Mouse (Mus musculus) heart, embryonic 14.5 days (tissue): ENCODE data around the gene Ttyh2. TPM values are rescaled to one million over a fixed set of nuclear protein-coding genes. Genes with fewer than 3 reads are reported as not detected.

ENCODE experiments used
- ATAC-seq: fragments of 200-750 bp; cut with Nextera tagmentation; 2 replicates; pipeline ENCODE4 v1.8.0; 2017; ENCODE audit warnings: low read depth, moderate TSS enrichment; ENCODE audit not compliant: insufficient number of reproducible peaks, insufficient read depth, low FRiP score
- H3K27ac ChIP-seq, 2 experiments: fragments of 200-500 bp in 1 of 2; fragments of 300-500 bp in 1 of 2; sonication (generic) in 1 of 2; replicated peaks in 1 of 2; 2 replicates each; pipeline ENCODE4 v1.5.1; 2012 to 2014; ENCODE audit warnings: low read depth in 2 of 2, low read length in 2 of 2, control low read depth in 1 of 2, mild to moderate bottlenecking in 1 of 2, mixed read lengths in 1 of 2; ENCODE audit not compliant: control insufficient read depth in 1 of 2, insufficient read depth in 1 of 2
- H3K27me3 ChIP-seq: fragments of 300-500 bp; sonication (generic); 2 replicates; pipeline ENCODE4 v1.6.1; 2014; ENCODE audit warnings: mild to moderate bottlenecking, low read length, control low read depth; ENCODE audit not compliant: control insufficient read depth, insufficient read depth
- H3K36me3 ChIP-seq: fragments of 300-500 bp; sonication (generic); 2 replicates; pipeline ENCODE4 v1.6.1; 2014; ENCODE audit warnings: mild to moderate bottlenecking, control low read depth, low read length, mixed read lengths; ENCODE audit not compliant: control insufficient read depth, insufficient read depth
- H3K4me1 ChIP-seq, 2 experiments: fragments of 200-500 bp in 1 of 2; fragments of 300-500 bp in 1 of 2; sonication (generic) in 1 of 2; 2 replicates each; pipeline ENCODE4 v1.6.1; 2012 to 2014; ENCODE audit warnings: low read length in 2 of 2, control low read depth in 1 of 2, mixed read lengths in 1 of 2; ENCODE audit not compliant: control insufficient read depth in 2 of 2, insufficient read depth in 2 of 2
- H3K4me2 ChIP-seq: fragments of 300-500 bp; sonication (generic); 2 replicates; pipeline ENCODE4 v1.6.1; 2014; ENCODE audit warnings: mild to moderate bottlenecking, low read length
- H3K4me3 ChIP-seq, 2 experiments: fragments of 200-500 bp in 1 of 2; fragments of 300-500 bp in 1 of 2; sonication (generic) in 1 of 2; 2 replicates each; pipeline ENCODE4 v1.5.1; 2012 to 2014; ENCODE audit warnings: low read length in 2 of 2, mild to moderate bottlenecking in 2 of 2, control low read depth in 1 of 2, low read depth in 1 of 2, moderate library complexity in 1 of 2; ENCODE audit not compliant: control insufficient read depth in 1 of 2, insufficient read depth in 1 of 2
- H3K9ac ChIP-seq: fragments of 300-500 bp; sonication (generic); 2 replicates; pipeline ENCODE4 v1.6.1; 2014; ENCODE audit warnings: mild to moderate bottlenecking, low read length
- H3K9me3 ChIP-seq: fragments of 300-500 bp; sonication (generic); 2 replicates; pipeline ENCODE4 v1.6.1; 2016; ENCODE audit warnings: low read length, control low read depth; ENCODE audit not compliant: control insufficient read depth
- WGBS: fragments of 180-500 bp; shearing (Covaris S2); extraction: QIAGEN DNeasy Blood & Tissue Kit; methylation state at CpG from one replicate; pipeline ENCODE4 v1.1.7; 2014; 5-methylcytosine and 5-hydroxymethylcytosine counted together
- polyA plus RNA-seq: library from polyadenylated mRNA; unstranded; fragments of >200 nt; fragmentation: Nextera tagmentation; extraction: Ambion mirVana; gene quantifications from 2 replicates; pipeline ENCODE4 v1.2.1, GENCODE M21; 2014

Ttyh2 gene
- polyA plus RNA-seq, 1 experiment from 2014 or later, result 7.9 TPM

- H3K36me3 ChIP-seq, result no peaks in the 10 kb centered on the region
- no peak overlapping the region for H3K27ac ChIP-seq
- H3K9me3 ChIP-seq, result no peaks in the 10 kb centered on the region
- no peaks in the 10 kb centered on the region for H3K4me1 ChIP-seq
- H3K27me3 ChIP-seq, result 0 out of 2 replicates have a peak, but pooled peaks cover 20% of the 10 kb centered on the region
- no peak overlapping the region for H3K4me3 ChIP-seq
- 12% methylated on average over 7 of the region's 7 CpGs for WGBS
- no peak overlapping the region for H3K4me2 ChIP-seq
- no peak for ATAC-seq
- no peak overlapping the region for H3K9ac ChIP-seq
Observed at GRCm38 (mm10) chr11:114657737-114658136, 17.5 kb upstream of the Ttyh2 start.

- Histone ChIP-seq H3K9ac (no peak overlapping the region), H3K36me3 (no peaks in the 10 kb centered on the region), H3K4me2 (no peak overlapping the region), H3K27me3 (peaks cover 7% of the 10 kb centered on the region; the same call in 1 of the 2 replicates), H3K4me3 (no peak overlapping the region), H3K9me3 (no peaks in the 10 kb centered on the region), H3K4me1 (no peaks in the 10 kb centered on the region), H3K27ac (no peak overlapping the region)
- WGBS, result 85% methylated on average over 14 of the region's 14 CpGs
- ATAC-seq, result no peak
Observed at GRCm38 (mm10) chr11:114662161-114662560, 13.1 kb upstream of the Ttyh2 start.

GRCm38 (mm10) chr11:114662746-114663362 lies 12.4 kb upstream of the Ttyh2 start:
- no peaks in the 10 kb centered on the region for H3K36me3 ChIP-seq
- H3K9me3 ChIP-seq, result no peaks in the 10 kb centered on the region
- H3K27ac ChIP-seq, result no peak overlapping the region
- no peak overlapping the region for H3K4me2 ChIP-seq
- no peak for ATAC-seq
- no peaks in the 10 kb centered on the region for H3K4me1 ChIP-seq
- H3K4me3 ChIP-seq, result no peak overlapping the region
- H3K27me3 ChIP-seq, result peaks cover 4% of the 10 kb centered on the region; the same call in 1 of the 2 replicates
- no peak overlapping the region for H3K9ac ChIP-seq
- WGBS, result 34% methylated on average over 6 of the region's 6 CpGs

GRCm38 (mm10) chr11:114664164-114664563 lies 11.1 kb upstream of the Ttyh2 start:
- Histone ChIP-seq H3K4me3 (no peak overlapping the region), H3K4me2 (no peak overlapping the region), H3K9me3 (no peaks in the 10 kb centered on the region), H3K27ac (no peak overlapping the region), H3K4me1 (no peaks in the 10 kb centered on the region), H3K36me3 (no peaks in the 10 kb centered on the region), H3K9ac (no peak overlapping the region), H3K27me3 (peaks cover 4% of the 10 kb centered on the region; the same call in 1 of the 2 replicates)
- WGBS, result 61% methylated on average over 7 of the region's 7 CpGs
- ATAC-seq, result no peak

DNA sequence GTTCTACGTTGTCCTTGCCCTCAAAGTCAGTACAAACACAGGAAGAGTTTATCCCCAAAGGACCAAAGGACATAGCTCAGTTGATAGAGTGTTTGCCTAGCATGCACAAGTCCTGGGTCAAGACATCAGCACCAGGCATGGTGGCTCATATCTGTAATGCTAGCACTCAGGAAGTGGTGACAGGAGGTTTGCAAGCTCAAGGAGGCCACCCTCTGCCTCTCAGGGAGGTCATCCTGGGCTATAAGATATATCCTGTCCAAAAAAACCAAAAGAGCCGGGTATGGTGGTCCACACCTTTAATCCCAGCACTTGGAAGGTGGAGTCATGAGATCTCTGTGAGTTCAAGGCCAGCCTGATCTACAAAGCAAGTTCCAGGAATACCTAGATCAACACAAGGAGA lies 9.8 kb upstream of the Ttyh2 start:
- Histone ChIP-seq H3K36me3 (peaks cover 5% of the 10 kb centered on the region), H3K27ac (no peak overlapping the region), H3K4me2 (no peak overlapping the region), H3K27me3 (peaks cover 4% of the 10 kb centered on the region; the same call in 1 of the 2 replicates), H3K9ac (no peak overlapping the region), H3K9me3 (no peaks in the 10 kb centered on the region), H3K4me1 (peaks cover 7 to 13% of the 10 kb centered on the region in 2 experiments), H3K4me3 (no peak overlapping the region)
- ATAC-seq, result no peak
- 27% methylated on average over 2 of the region's 2 CpGs for WGBS

DNA sequence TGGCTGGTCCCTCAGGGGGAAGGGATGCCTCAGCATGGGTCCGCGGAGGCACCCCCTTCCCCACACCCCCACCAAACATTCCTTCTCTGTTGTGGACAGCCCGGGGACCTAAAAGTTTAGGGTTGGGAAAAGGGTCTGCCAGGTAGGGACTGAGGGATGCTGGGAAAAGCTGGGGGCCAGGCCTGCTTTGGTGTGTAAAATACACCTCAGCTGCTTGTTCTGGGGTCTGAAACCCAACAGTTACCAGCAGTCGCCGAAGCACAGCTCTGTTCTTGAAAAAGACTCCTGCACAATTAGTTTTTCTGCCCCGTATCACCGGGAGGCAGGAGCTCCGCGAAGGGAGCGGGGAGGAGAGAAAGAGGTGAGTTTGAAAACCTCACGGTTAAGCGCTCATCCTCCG lies 8.4 kb upstream of the Ttyh2 start:
- ATAC-seq, result no peak

DNA sequence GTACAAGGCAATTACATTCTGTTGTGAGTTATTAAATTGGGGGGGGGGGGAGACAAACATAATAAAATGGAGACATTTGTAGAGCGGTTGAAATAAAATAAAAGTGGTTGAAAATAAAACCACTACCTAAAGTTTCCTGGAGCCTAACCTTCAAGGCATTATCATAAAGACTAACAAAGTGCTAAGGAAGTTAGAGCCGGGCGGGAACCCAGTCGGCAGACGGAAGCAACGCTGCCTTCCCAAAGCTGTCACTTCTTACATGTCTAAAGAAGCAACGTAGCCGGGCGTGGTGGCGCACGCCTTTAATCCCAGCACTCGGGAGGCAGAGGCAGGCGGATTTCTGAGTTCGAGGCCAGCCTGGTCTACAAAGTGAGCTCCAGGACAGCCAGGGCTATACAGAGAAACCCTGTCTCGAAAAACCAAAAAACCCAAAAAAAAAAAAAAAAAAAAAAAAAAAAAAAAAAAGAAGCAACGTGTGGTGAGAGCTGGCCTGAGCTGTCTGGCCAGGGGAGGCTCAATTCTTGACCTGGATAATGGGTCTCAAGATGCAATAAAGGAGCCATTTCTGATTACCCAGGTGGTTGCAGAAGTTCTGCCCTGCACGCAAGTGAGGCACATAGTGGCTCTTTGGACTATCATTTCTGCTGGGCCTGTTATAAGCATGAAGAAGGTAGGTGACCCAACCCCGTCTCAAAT lies 7.8 kb upstream of the Ttyh2 start:
- Histone ChIP-seq H3K27ac (no peak overlapping the region), H3K36me3 (peaks cover 24% of the 10 kb centered on the region), H3K4me2 (no peak overlapping the region), H3K27me3 (peaks cover 4% of the 10 kb centered on the region; the same call in 1 of the 2 replicates), H3K4me3 (no peak overlapping the region), H3K9ac (no peak overlapping the region), H3K4me1 (peaks cover 12 to 20% of the 10 kb centered on the region in 2 experiments), H3K9me3 (no peaks in the 10 kb centered on the region)
- no peak for ATAC-seq
- WGBS, result 31% methylated on average over 16 of the region's 18 CpGs

More for the DNA sequence above, 8.4 kb upstream of the Ttyh2 start:
- H3K4me3 ChIP-seq, result no peak overlapping the region
- no peak overlapping the region for H3K4me2 ChIP-seq
- no peaks in the 10 kb centered on the region for H3K9me3 ChIP-seq
- peaks cover 4% of the 10 kb centered on the region; the same call in 1 of the 2 replicates for H3K27me3 ChIP-seq
- peaks cover 12 to 20% of the 10 kb centered on the region in 2 experiments for H3K4me1 ChIP-seq
- H3K36me3 ChIP-seq, result peaks cover 18% of the 10 kb centered on the region
- H3K27ac ChIP-seq, result no peak overlapping the region
- WGBS, result 8% methylated on average over 12 of the region's 13 CpGs
- H3K9ac ChIP-seq, result no peak overlapping the region
